Mouse (Mus musculus) midbrain, embryonic 10.5 days (tissue): ENCODE data around the gene Serpina1f. TPM values are rescaled to one million over a fixed set of nuclear protein-coding genes. Genes with fewer than 3 reads are reported as not detected.
"Not testable (repeated sequence)": the region's sequence is repeated elsewhere in the genome, so short reads cannot be mapped to it uniquely, and the experiment has no call there.

Experiments
- DNase-seq: peaks from one replicate; pipeline ENCODE4 v3.0.0-alpha.2; 2017; ENCODE audit warnings: low spot score
- H3K27ac ChIP-seq: fragments of 300-500 bp; sonication (generic); replicated peaks from 2 replicates; pipeline ENCODE4 v1.5.1; 2016; ENCODE audit warnings: mild to moderate bottlenecking
- H3K27me3 ChIP-seq: fragments of 300-500 bp; sonication (generic); 2 replicates; pipeline ENCODE4 v1.6.1; 2016; ENCODE audit warnings: low read depth, mild to moderate bottlenecking; ENCODE audit not compliant: poor library complexity, severe bottlenecking
- H3K36me3 ChIP-seq: fragments of 300-500 bp; sonication (generic); 2 replicates; pipeline ENCODE4 v1.6.1; 2016; ENCODE audit warnings: mild to moderate bottlenecking, moderate library complexity
- H3K4me1 ChIP-seq: fragments of 300-500 bp; sonication (generic); 2 replicates; pipeline ENCODE4 v1.6.1; 2016
- H3K4me3 ChIP-seq: fragments of 300-500 bp; sonication (generic); 2 replicates; pipeline ENCODE4 v1.5.1; 2016; ENCODE audit warnings: mild to moderate bottlenecking, moderate library complexity
- H3K9me3 ChIP-seq: fragments of 300-500 bp; sonication (generic); replicated peaks from 2 replicates; pipeline ENCODE4 v1.6.1; 2016; ENCODE audit warnings: mild to moderate bottlenecking
- WGBS: fragments of 180-500 bp; shearing (Covaris S2); methylation state at CpG from one replicate; pipeline ENCODE4 v1.1.7; 2016; 5-methylcytosine and 5-hydroxymethylcytosine counted together
- polyA plus RNA-seq: library from polyadenylated mRNA; unstranded; fragments of >200 nt; fragmentation: Nextera tagmentation; extraction: Ambion mirVana; gene quantifications from 2 replicates; pipeline ENCODE4 v1.2.1, GENCODE M21; 2016

Serpina1f gene
- polyA plus RNA-seq, 1 experiment from 2014 or later = not detected

- no peaks in the 10 kb centered on the region for H3K4me1 ChIP-seq
- H3K9me3 ChIP-seq = no peaks in the 10 kb centered on the region
- no peaks in the 10 kb centered on the region for H3K27me3 ChIP-seq
- H3K4me3 ChIP-seq = no peak overlapping the region
- WGBS = 91% methylated on average over 3 of the region's 3 CpGs
- no peak overlapping the region for H3K27ac ChIP-seq
- no peaks in the 10 kb centered on the region for H3K36me3 ChIP-seq
- DNase-seq = no peak
Measured at GRCm38 (mm10) chr12:103685386-103685785, 9.9 kb downstream of the Serpina1f start.

GRCm38 (mm10) chr12:103683775-103684174 lies 11.6 kb downstream of the Serpina1f start:
- Histone ChIP-seq H3K4me1 (no peaks in the 10 kb centered on the region), H3K36me3 (no peaks in the 10 kb centered on the region)
- 76% methylated on average over 4 of the region's 4 CpGs for WGBS

GRCm38 (mm10) chr12:103681739-103682138 lies 13.6 kb downstream of the Serpina1f start:
- no peak for DNase-seq
- Histone ChIP-seq H3K4me1 (no peaks in the 10 kb centered on the region), H3K36me3 (no peaks in the 10 kb centered on the region), H3K27me3 (no peaks in the 10 kb centered on the region), H3K27ac (no peak overlapping the region), H3K4me3 (no peak overlapping the region), H3K9me3 (no peaks in the 10 kb centered on the region)
- 88% methylated on average over 2 of the region's 2 CpGs for WGBS

More at GRCm38 (mm10) chr12:103683775-103684174, 11.6 kb downstream of the Serpina1f start:
- no peaks in the 10 kb centered on the region for H3K9me3 ChIP-seq
- H3K27me3 ChIP-seq = no peaks in the 10 kb centered on the region
- H3K27ac ChIP-seq = no peak overlapping the region
- no peak for DNase-seq
- no peak overlapping the region for H3K4me3 ChIP-seq

- Histone ChIP-seq H3K27me3 (no peaks in the 10 kb centered on the region), H3K36me3 (no peaks in the 10 kb centered on the region), H3K27ac (no peak overlapping the region), H3K9me3 (no peaks in the 10 kb centered on the region), H3K4me1 (no peaks in the 10 kb centered on the region), H3K4me3 (no peak overlapping the region)
- 86% methylated on average over 2 of the region's 2 CpGs for WGBS
- no peak for DNase-seq
Measured at GRCm38 (mm10) chr12:103681169-103681568, 14.2 kb downstream of the Serpina1f start.

- not testable (repeated sequence) for H3K4me1 ChIP-seq, H3K36me3 ChIP-seq, H3K27ac ChIP-seq, DNase-seq, H3K9me3 ChIP-seq, H3K4me3 ChIP-seq, H3K27me3 ChIP-seq
- 91% methylated on average over 1 of the region's 1 CpGs for WGBS
Measured at GRCm38 (mm10) chr12:103679853-103680252, 15.5 kb downstream of the Serpina1f start.

- Histone ChIP-seq H3K27ac (no peak within 1 kb of the TSS), H3K36me3 (no peaks in the 10 kb centered on the region), H3K4me1 (no peaks in the 10 kb centered on the region), H3K4me3 (no peak within 1 kb of the TSS), H3K27me3 (no peaks in the 10 kb centered on the region), H3K9me3 (no peaks in the 10 kb centered on the region)
- 100% methylated on average over 1 of the region's 1 CpGs for WGBS
- DNase-seq = no peak
Measured at GRCm38 (mm10) chr12:103676039-103676438, 19.3 kb downstream of the Serpina1f start, which contains the start of gene Serpina16. Gene Serpina16, minus strand, starts transcription at chr12:103676139.

- WGBS = 86% methylated on average over 2 of the region's 2 CpGs
- Histone ChIP-seq H3K36me3 (no peaks in the 10 kb centered on the region), H3K9me3 (no peaks in the 10 kb centered on the region), H3K27me3 (no peaks in the 10 kb centered on the region), H3K4me1 (no peaks in the 10 kb centered on the region), H3K27ac (no peak overlapping the region), H3K4me3 (no peak overlapping the region)
- no peak for DNase-seq
Measured at GRCm38 (mm10) chr12:103673179-103673578, 22.1 kb downstream of the Serpina1f start.

- no peak for DNase-seq
- no peaks in the 10 kb centered on the region for H3K9me3 ChIP-seq
- no peaks in the 10 kb centered on the region for H3K36me3 ChIP-seq
- no peaks in the 10 kb centered on the region for H3K27me3 ChIP-seq
- 74% methylated on average over 3 of the region's 3 CpGs for WGBS
- H3K4me1 ChIP-seq = no peaks in the 10 kb centered on the region
- H3K27ac ChIP-seq = no peak overlapping the region
- H3K4me3 ChIP-seq = no peak overlapping the region
Measured at GRCm38 (mm10) chr12:103671483-103671882, 23.8 kb downstream of the Serpina1f start.

- Histone ChIP-seq H3K9me3 (0 out of 2 replicates have a peak, but pooled peaks cover 3% of the 10 kb centered on the region), H3K27ac (no peak overlapping the region), H3K36me3 (no peaks in the 10 kb centered on the region), H3K4me3 (no peak overlapping the region), H3K27me3 (no peaks in the 10 kb centered on the region), H3K4me1 (no peaks in the 10 kb centered on the region)
- no peak for DNase-seq
- 81% methylated on average over 2 of the region's 2 CpGs for WGBS
Measured at GRCm38 (mm10) chr12:103670964-103671363, 24.4 kb downstream of the Serpina1f start.

- 87% methylated on average over 5 of the region's 5 CpGs for WGBS
- no peak for DNase-seq
Measured at GRCm38 (mm10) chr12:103670344-103670743, 25.0 kb downstream of the Serpina1f start.

GRCm38 (mm10) chr12:103665286-103665685 lies 30.0 kb downstream of the Serpina1f start:
- 94% methylated on average over 3 of the region's 3 CpGs for WGBS
- Histone ChIP-seq H3K9me3 (0 out of 2 replicates have a peak, but pooled peaks cover 4% of the 10 kb centered on the region), H3K4me3 (no peak overlapping the region), H3K27ac (no peak overlapping the region), H3K27me3 (no peaks in the 10 kb centered on the region), H3K36me3 (no peaks in the 10 kb centered on the region), H3K4me1 (no peaks in the 10 kb centered on the region)
- no peak for DNase-seq

More at GRCm38 (mm10) chr12:103670344-103670743, 25.0 kb downstream of the Serpina1f start:
- Histone ChIP-seq H3K36me3 (no peaks in the 10 kb centered on the region), H3K4me1 (no peaks in the 10 kb centered on the region), H3K9me3 (0 out of 2 replicates have a peak, but pooled peaks cover 4% of the 10 kb centered on the region), H3K4me3 (no peak overlapping the region), H3K27ac (no peak overlapping the region), H3K27me3 (no peaks in the 10 kb centered on the region)

GRCm38 (mm10) chr12:103662053-103662452 lies 33.3 kb downstream of the Serpina1f start:
- H3K36me3 ChIP-seq, H3K4me3 ChIP-seq, H3K4me1 ChIP-seq, H3K9me3 ChIP-seq, DNase-seq, H3K27me3 ChIP-seq, H3K27ac ChIP-seq: not testable (repeated sequence)

GRCm38 (mm10) chr12:103660076-103660475 lies 35.3 kb downstream of the Serpina1f start:
- WGBS = 83% methylated on average over 5 of the region's 5 CpGs
- no peak overlapping the region for H3K27ac ChIP-seq
- H3K4me3 ChIP-seq = no peak overlapping the region
- no peak for DNase-seq
- no peaks in the 10 kb centered on the region for H3K4me1 ChIP-seq
- no peaks in the 10 kb centered on the region for H3K36me3 ChIP-seq
- H3K9me3 ChIP-seq = no peaks in the 10 kb centered on the region
- H3K27me3 ChIP-seq = no peaks in the 10 kb centered on the region

- no peak overlapping the region for H3K4me3 ChIP-seq
- no peaks in the 10 kb centered on the region for H3K9me3 ChIP-seq
- no peak overlapping the region for H3K27ac ChIP-seq
- no peaks in the 10 kb centered on the region for H3K27me3 ChIP-seq
- no peak for DNase-seq
- no peaks in the 10 kb centered on the region for H3K4me1 ChIP-seq
- WGBS = 86% methylated on average over 2 of the region's 2 CpGs
- no peaks in the 10 kb centered on the region for H3K36me3 ChIP-seq
Measured at GRCm38 (mm10) chr12:103659171-103659570, 36.2 kb downstream of the Serpina1f start.
